Mouse (Mus musculus): ENCODE measurements around the gene Kansl2.
"Not testable (repeated sequence)": the region's sequence is repeated elsewhere in the genome, so short reads cannot be mapped to it uniquely, and the experiment has no call there.

Kansl2 gene

GRCm38 (mm10) chr15:98535921-98536320, 1.9 kb upstream of the Kansl2 start:
- DNase-seq, result peak; percentile 79

GRCm38 (mm10) chr15:98533035-98533531, 981 bp downstream of the Kansl2 start:
- peak; percentile 90 for DNase-seq

GRCm38 (mm10) chr15:98532281-98532680, 1.8 kb downstream of the Kansl2 start:
- DNase-seq, result peak; percentile 90

- DNase-seq, result no peak
Observed at GRCm38 (mm10) chr15:98528066-98528563, 5.9 kb downstream of the Kansl2 start.

- no peak for DNase-seq
Observed at GRCm38 (mm10) chr15:98527056-98527771, 6.8 kb downstream of the Kansl2 start.

GRCm38 (mm10) chr15:98526057-98526456, 8.0 kb downstream of the Kansl2 start:
- no peak for DNase-seq

- no peak for DNase-seq
Observed at GRCm38 (mm10) chr15:98521245-98521644, 12.8 kb downstream of the Kansl2 start.

GRCm38 (mm10) chr15:98517380-98518355, 16.4 kb downstream of the Kansl2 start:
- DNase-seq, result peak; percentile 90

- not testable (repeated sequence) for DNase-seq
Observed at GRCm38 (mm10) chr15:98514845-98515244, 19.2 kb downstream of the Kansl2 start.

GRCm38 (mm10) chr15:98514146-98514545, 19.9 kb downstream of the Kansl2 start:
- DNase-seq, result peak; percentile 88

GRCm38 (mm10) chr15:98513676-98514075, 20.4 kb downstream of the Kansl2 start:
- DNase-seq, result peak; percentile 88

GRCm38 (mm10) chr15:98512799-98513321, 21.2 kb downstream of the Kansl2 start:
- peak; percentile 98 for DNase-seq

GRCm38 (mm10) chr15:98512232-98512631, 21.8 kb downstream of the Kansl2 start:
- peak; percentile 93 for DNase-seq

GRCm38 (mm10) chr15:98511386-98511928, 22.6 kb downstream of the Kansl2 start:
- DNase-seq, result peak; percentile 96

- peak; percentile 95 for DNase-seq
Observed at GRCm38 (mm10) chr15:98510438-98511385, 23.4 kb downstream of the Kansl2 start.

- DNase-seq, result no peak
Observed at GRCm38 (mm10) chr15:98509387-98509786, 24.7 kb downstream of the Kansl2 start.

GRCm38 (mm10) chr15:98507321-98507720, 26.7 kb downstream of the Kansl2 start:
- DNase-seq, result no peak

GRCm38 (mm10) chr15:98506253-98506957, 27.7 kb downstream of the Kansl2 start:
- DNase-seq, result peak; percentile 89

GRCm38 (mm10) chr15:98504514-98504913, 29.6 kb downstream of the Kansl2 start:
- peak; percentile 92 for DNase-seq

GRCm38 (mm10) chr15:98503317-98503716, 30.7 kb downstream of the Kansl2 start:
- DNase-seq, result no peak

- DNase-seq, result no peak
Observed at GRCm38 (mm10) chr15:98497631-98498030, 36.4 kb downstream of the Kansl2 start.

All from heart, adult 11 months (tissue).